Mouse (Mus musculus) layer of hippocampus, postnatal 25 days (tissue): ENCODE measurements at regions not wholly inside any gene's neighbourhood (a gene's known extent, or its start where the extent isn't known, plus 50 kb on each side); places are given as distances from the start of the nearest gene placed in this dataset.

Experiments
- DNase-seq, 2 experiments: peaks; one replicate each; pipeline ENCODE4 v3.0.0; 2022; ENCODE audit warnings: mixed read lengths in 2 of 2, low spot score in 1 of 2; ENCODE audit errors: extremely low spot score in 1 of 2

DNA sequence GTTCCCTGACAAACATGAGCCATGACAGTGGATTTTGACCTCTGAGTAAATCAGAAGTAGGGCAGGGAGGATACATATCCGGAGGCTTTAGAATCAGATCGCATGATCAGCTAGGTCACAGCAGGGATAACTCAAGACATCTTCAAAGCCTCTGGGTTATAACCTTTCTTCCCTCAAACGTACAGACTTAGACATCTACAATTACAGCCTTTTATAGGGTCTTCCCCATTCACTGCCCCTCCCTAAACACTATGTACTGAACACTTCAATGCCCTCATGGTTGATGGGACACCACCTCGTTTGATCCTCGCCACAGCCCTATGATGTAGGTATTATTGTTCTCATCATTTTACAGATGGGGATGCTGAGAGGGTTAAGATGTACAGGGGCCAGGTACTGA is 163.8 kb upstream of the Mpped2 start:
- no peak for DNase-seq

DNA sequence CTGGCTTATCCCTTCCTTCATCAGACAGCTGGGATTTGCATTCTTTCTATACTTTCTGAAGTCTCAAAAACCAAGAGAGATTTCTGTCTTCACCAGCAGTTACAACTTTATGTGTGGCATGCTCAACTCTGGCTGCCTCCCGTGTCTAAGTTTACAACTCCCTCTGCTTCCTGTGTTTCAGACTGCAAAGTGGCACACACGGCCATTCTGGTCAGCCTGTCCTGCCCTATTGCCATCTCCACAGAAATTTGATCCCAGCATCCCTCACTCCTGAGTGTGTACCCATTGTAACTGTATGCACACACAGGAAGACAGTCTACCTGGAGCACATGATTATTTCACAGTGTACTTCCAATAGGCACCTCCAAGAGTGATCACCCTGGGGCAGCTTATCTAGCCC is 163.3 kb upstream of the Mpped2 start:
- DNase-seq = no peak

DNA sequence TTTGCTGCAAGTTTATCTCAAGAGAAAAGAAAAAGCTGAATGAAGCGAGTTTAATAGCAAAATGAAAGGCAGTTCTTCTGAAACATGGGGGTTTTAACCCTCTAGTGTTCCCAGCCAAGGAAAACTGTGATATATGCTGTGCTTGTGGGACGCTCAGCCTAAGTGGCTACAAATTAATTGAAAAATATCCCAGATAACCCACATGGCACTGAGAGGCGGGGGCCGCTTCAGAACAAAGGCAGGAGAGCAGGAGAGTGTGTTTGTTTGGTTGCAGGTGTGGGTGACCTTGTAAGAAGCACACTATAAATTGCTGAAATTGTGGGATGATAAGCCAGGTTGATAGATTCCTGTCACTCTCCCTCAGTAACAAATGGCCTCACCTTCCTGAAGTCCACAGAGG is 154.7 kb upstream of the Mpped2 start:
- DNase-seq = no peak

DNA sequence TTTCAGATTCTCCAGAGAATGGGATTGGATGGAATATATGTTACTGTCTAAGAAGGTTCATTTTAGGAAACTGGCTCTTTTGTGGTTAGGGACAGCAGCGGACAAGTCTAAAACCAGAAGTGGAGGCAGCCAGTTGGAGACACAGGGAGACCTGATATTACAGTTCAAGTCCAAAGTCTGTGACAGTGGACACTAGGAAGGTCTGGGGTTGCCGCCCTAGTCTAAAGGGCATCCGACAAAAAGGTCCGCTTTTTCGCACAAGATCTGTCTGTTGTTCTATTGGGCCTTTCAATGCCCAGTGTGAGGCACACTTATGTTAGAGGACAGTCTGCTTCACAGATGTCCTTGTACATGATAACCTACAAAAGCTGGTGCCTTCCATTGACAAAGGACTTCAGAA is 152.9 kb upstream of the Mpped2 start:
- no peak for DNase-seq

DNA sequence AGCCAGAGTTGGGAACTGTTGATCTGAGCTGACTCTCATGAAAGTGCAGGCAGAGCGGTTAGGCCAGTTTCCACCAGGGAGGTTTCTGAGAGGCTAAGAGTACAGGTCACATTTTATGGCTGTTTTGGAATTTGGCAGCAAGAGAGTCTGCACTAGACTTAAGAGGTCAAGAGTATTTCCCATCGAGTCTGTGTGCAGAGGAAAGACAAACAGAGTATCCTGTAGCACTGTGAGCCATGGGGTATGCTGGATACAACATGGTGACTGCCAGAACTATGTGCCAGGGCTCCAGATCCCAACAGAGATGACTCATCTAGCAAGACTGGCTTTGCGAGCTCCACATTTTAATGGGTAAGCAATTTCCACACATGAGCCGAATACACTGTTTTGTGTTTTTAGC is 146.0 kb upstream of the Mpped2 start:
- no peak for DNase-seq

DNA sequence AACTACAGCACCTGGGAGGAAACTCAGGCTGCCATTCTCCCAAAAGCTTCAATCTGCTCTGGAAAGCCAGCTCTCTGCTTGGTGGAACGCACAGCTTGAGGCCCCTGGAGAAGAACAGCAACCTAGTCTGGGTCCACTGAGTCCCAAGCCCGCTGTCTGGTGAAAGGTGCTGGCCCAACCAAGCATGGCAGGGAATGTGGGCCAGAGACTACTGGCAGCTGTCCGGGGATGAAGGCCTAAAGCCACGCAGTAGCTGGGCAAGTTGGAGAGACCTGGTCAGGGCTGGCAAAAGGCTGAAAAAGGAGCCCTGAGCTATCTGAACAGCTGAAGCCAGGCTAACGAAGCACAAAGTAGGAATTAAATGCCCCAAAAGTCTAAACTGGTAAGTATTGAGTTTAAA is 139.4 kb upstream of the Mpped2 start:
- no peak for DNase-seq

DNA sequence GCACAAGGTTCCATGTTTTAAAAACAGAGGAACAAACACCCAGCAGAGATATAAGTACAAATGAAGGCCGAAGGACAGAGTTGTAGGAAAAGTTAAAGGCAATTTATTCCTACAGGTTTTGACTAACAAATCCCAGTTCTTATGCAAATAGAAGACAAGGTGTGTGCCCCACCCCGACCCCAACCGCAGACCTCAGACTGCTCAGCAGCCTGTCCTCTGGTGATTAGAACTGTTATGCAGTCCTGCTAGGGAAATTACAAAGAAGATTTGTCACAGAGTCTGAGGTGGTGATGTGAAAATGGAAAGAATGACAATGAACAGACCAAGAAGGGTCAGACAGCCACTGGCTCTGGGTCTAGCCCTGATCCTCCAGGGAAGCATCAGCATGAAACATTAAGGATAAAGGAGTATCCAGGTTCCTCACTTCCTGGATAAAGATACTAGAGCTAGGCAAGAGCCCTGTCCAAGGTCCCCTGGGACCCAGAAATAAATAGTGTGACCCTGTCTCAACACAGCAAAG is 131.4 kb upstream of the Mpped2 start:
- DNase-seq = no peak

DNA sequence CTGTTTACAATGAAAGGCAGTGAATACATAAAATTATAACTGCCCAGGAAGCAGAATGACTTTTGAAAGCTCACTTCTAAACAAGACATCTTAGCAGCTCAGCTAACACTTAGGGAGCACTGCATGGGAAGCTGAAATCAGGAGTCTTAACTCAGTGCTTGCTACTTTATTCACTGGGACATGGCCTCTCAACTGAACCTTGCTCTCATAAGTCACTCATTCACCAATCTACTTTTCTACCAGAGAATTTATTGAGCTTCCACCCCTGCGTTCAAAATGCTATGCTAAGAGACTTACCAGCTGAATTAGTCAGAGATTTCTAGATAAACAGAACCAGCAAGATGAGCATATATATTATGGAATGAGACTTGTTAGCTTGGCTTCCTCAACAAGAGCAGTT is 122.8 kb upstream of the Mpped2 start:
- no peak for DNase-seq

DNA sequence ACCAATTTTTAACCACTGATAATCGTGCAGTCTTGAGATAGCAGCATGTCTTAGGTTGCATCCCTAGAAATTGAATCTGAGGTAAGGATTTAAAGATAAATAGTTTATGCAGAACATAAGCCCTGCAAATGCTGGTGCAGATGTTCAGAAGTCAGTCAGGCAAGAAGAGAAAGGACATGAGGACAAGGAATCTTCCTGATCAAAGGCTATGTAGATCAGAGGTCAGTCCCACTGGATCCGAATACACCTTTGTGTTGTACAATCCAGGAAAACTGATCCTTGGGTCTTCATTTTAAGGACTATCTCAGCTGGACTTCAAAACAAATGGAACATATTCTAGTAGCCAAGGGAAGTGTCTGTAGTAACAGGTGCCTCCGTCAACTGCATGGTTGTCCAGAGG is 121.7 kb upstream of the Mpped2 start:
- DNase-seq = no peak

DNA sequence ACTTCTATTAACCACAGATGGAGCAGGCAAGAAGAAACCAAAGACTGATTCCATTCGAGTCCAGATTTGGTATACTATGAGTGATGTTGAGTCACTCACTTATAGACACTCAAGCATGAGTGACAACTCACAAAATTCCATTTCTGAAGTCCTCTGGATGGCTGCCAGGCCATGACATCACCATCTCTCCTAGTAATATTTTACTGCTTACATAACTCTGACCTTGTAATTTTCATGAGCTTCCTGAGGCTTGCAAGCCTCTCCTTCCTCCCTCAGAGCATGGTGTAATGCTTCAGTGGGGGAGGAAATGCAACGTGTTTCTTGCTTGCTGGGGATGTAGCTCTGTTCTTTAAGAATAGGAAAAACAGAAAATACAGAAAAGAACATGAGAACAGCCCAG is 121.2 kb upstream of the Mpped2 start:
- no peak for DNase-seq

DNA sequence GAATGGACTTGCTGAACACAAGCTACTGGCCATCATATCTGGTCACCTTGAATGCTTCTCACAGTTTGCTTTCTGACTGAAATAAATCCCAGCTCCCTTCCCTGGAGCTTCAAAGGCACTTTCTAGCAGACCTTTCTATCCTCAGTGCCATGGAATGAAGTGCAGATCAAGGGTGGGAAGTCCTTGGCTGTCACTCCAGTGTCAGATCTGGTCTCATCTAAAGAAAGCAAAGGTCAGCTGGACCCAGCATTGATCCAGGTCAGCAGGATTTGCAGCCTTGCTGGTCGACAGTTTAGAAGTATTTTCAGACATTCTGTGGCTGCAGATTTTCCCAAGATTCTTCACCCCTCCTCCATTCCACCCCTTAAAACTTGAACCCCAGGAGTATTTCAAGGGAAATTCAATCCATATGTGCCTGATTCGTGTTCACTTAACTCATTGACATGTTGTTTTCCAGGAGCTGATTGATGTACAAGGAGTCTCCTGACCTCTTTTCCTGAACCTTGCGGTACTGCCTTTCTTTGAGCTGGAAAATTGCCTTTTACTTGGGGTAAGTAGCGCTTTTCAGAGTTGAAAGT is 116.2 kb upstream of the Mpped2 start:
- no peak for DNase-seq

DNA sequence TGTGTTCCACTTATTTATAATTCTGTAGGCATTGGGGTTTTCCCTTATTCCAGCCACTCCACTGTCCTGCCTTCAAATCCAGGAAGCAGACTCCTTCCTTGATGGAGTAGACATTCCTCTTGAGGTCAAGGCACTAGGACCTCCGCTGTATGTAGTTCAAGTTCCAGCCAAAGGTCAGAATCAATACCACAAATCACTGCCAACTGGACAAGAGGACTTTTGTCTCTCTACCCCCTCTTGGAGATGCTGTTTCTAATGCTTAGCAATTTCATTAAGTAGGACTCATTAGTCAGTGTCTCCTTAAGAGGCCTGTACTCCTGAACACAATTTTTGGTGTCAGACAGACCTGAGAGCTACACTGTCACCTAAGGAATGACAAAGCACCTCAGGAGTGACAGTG is 115.0 kb upstream of the Mpped2 start:
- no peak for DNase-seq

DNA sequence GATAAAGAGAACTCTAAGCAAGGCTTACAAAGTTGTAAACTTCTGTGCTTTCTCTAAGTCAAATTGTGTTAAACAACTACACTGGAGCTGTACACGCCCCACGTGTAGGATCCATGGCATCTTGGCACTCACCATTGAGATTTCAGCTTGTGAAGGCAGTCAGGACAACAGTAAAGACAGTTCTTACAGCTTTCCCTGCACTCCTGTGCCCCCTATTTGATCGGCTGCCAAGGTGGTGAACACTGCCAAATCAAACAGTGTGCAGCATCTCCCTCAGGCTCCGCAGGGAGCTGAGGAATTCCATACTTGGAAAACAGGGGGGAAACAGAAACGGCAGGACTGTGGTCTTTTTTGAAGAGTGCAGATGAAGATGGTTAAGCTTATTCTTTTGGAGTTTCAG is 112.4 kb upstream of the Mpped2 start:
- DNase-seq = no peak

DNA sequence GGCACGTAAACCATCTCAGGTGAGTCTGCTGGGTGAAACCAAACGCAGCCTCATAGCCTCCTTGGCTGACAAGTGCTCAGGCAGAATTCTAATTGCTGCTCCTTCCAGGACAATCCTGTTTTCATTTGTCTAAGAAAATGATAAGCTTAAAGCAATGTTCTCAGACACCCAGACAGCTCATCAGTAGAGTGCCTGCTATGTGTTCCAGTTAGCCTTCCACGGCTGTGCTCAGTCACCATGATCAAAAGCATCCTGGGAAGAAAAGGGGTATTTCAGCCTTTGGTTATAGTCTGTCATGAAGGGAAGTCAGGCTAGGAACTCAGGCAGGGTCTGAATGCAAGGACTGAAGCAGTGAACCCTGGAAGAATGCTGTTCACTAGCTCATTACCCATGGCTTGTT is 71.8 kb upstream of the Mpped2 start:
- no peak for DNase-seq

DNA sequence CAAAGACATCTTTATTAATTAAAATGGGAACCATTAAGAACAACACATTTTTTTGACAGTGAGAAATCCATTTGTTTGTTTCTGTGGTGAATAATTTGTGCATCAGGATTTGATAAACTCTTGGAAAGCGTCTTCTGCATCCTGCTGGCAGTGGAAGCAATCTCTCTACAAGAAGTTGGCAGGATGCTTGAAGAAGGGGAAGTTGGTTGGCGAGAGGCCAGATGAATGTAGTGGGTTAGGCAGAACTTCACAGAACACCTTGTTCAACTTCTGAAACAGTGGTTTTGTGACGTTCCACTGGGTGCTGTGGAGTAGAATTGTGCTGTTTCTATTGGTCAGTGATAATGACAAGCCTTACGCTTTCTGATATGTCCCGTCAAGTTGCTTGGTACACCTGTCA is 70.7 kb upstream of the Mpped2 start:
- no peak for DNase-seq

DNA sequence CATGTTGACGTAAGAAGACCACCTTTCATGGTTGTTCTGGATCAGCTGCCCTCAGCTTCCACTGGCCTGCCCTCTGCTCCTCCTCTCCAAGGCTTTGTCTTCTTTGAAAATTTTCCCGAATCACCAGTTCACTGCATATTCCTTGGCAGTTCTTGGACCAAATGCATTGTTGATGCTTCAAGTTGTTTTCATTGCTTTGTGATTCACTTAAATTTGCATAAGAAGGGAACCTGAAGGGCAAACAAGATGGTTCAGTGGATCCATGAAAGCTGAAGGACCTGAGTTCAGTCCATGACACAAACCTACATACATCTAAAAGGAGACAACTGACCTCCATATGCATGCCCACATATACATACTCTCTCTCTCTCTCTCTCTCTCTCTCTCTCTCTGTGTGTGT is 69.4 kb upstream of the Mpped2 start:
- DNase-seq = no peak

DNA sequence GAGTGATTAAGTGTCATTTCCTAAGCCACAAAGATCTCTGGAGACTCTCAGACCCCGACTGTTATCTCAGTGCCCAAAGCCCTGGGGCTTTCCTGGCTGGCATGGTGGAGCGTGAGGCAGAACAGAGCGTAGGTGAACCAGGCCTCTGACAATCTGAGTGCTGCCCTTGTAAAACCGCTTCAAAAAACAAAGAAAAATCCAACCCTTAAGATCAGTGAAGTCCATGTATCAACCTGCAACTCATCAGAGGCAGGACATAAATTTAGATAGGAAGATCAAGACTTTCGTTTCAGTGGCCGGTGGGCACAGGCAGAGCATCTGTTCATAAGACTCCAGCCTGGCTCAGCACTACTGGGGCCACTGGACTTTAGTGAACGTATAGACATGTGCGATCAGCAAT is 61.1 kb upstream of the Mpped2 start:
- no peak for DNase-seq
